Mouse (Mus musculus): Measurements from ENCODE around the gene Rps10. TPM values are rescaled to one million over a fixed set of nuclear protein-coding genes. Genes with fewer than 3 reads are reported as not detected.

Rps10 gene
- polyA plus RNA-seq, 1 experiment, result 2,622 TPM

DNA sequence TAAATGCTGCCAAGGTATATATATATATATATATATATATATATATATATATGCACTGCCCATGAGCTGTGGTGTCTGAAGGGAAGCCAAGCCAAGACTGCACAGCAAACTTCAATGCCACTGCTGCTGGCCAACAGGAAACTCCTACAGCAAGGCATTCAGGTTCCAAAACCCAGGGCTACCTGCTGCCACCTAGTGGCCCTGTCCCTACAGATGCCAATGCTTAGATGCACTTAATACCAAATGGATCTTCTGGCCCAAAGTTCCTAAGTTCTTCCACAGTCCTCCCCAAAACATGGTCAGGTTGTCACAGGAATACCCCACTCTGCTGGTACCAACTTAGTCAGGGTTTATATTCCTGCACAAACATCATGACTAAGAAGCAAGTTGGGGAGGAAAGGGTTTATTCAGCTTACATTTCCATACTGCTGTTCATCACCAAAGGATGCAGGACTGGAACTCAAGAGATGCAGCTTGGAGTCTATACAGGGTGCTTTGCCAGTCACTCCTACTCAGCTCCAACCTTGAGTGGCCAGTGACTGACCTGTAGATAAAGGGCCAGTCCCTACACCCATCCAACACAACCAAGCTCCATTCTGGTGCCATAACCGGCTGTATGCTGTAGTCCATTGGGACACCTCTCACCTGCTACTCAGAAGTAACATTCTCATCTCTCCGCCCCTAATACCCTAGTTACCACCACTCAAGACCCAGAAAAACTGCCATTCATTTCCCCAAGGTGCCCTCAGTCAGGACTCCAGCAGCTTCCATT lies 7.0 kb downstream of the Rps10 start:
- H3K27me3 ChIP-seq (ENCODE audit: control insufficient read depth, insufficient read depth, low read length, poor library complexity, severe bottlenecking), result no peaks in the 10 kb centered on the region
- no peak overlapping the region for H3K9ac ChIP-seq (ENCODE audit: low read depth, poor library complexity, severe bottlenecking)
- H3K9me3 ChIP-seq (replicated peaks; ENCODE audit: control insufficient read depth, insufficient read depth, low read length, poor library complexity, severe bottlenecking), result no peaks in the 10 kb centered on the region
- no peak overlapping the region for H3K4me3 ChIP-seq (ENCODE audit: low read depth, low read length)
- H3K27ac ChIP-seq (ENCODE audit: insufficient read depth, low read length), result peak overlapping the region; percentile 20
- H3K4me1 ChIP-seq (ENCODE audit: control insufficient read depth, insufficient read depth, low read length), result no peaks in the 10 kb centered on the region
- no peak for TF ChIP-seq POLR2A (IDR thresholded peaks at IDR 0.05; ENCODE audit: insufficient read depth, low read length)
- peak; percentile 88 for TF ChIP-seq CTCF (IDR thresholded peaks at IDR 0.05; ENCODE audit: low read depth, low read length)
- no peak for TF ChIP-seq EP300 (IDR thresholded peaks at IDR 0.05; ENCODE audit: insufficient read depth, low read depth, low read length)
- peaks cover 46% of the 10 kb centered on the region for H3K36me3 ChIP-seq (ENCODE audit: control insufficient read depth, insufficient read depth, low read length, poor library complexity, severe bottlenecking)

DNA sequence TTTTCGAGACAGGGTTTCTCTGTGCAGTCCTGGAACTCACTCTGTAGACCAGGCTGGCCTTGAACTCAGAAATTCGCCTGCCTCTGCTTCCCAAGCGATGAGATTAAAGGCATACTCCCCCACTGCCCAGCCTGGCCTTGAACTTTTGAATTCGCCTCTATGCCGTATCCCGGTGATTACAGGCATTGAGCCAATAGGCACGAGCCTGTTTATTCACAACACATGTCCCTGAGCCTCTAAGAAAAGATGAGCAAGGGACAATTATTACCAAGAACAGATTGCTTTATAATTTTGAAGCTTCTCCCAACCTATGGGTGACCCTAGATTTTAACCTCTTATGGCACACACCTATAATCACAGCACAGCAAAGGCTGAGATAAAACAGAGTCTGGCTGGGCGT lies 8.1 kb downstream of the Rps10 start:
- peaks cover 35% of the 10 kb centered on the region for H3K36me3 ChIP-seq (ENCODE audit: control insufficient read depth, insufficient read depth, low read length, poor library complexity, severe bottlenecking)
- H3K4me1 ChIP-seq (ENCODE audit: control insufficient read depth, insufficient read depth, low read length), result no peaks in the 10 kb centered on the region
- H3K27me3 ChIP-seq (ENCODE audit: control insufficient read depth, insufficient read depth, low read length, poor library complexity, severe bottlenecking), result no peaks in the 10 kb centered on the region
- H3K4me3 ChIP-seq (ENCODE audit: low read depth, low read length), result no peak overlapping the region
- TF ChIP-seq EP300 (IDR thresholded peaks at IDR 0.05; ENCODE audit: insufficient read depth, low read depth, low read length) (no peak), CTCF (IDR thresholded peaks at IDR 0.05; ENCODE audit: low read depth, low read length) (no peak), POLR2A (IDR thresholded peaks at IDR 0.05; ENCODE audit: insufficient read depth, low read length) (no peak)
- no peak overlapping the region for H3K9ac ChIP-seq (ENCODE audit: low read depth, poor library complexity, severe bottlenecking)
- no peaks in the 10 kb centered on the region for H3K9me3 ChIP-seq (replicated peaks; ENCODE audit: control insufficient read depth, insufficient read depth, low read length, poor library complexity, severe bottlenecking)
- no peak overlapping the region for H3K27ac ChIP-seq (ENCODE audit: insufficient read depth, low read length)

DNA sequence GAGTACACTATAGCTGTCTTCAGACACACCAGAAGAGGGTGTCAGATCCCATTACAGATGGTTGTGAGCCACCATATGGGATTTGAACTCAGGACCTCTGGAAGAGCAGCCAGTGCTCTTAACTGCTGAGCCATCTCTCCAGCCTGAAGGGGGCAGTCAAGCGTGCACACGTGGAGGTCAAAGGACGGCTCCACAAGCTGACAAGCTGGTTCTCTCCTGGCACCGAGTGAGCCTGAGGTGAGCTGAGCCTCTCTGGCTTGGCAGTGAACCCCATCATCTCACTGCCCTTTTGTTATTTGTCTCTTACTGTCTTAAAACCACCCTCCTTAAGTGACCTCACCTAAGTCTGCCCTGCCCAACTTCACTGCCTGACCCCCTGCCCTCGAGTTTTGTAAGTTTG lies 9.0 kb downstream of the Rps10 start:
- peaks cover 26% of the 10 kb centered on the region for H3K36me3 ChIP-seq (ENCODE audit: control insufficient read depth, insufficient read depth, low read length, poor library complexity, severe bottlenecking)
- H3K27me3 ChIP-seq (ENCODE audit: control insufficient read depth, insufficient read depth, low read length, poor library complexity, severe bottlenecking), result no peaks in the 10 kb centered on the region
- no peak for TF ChIP-seq POLR2A (IDR thresholded peaks at IDR 0.05; ENCODE audit: insufficient read depth, low read length)
- TF ChIP-seq CTCF (IDR thresholded peaks at IDR 0.05; ENCODE audit: low read depth, low read length), result peak; percentile 51
- no peak for TF ChIP-seq EP300 (IDR thresholded peaks at IDR 0.05; ENCODE audit: insufficient read depth, low read depth, low read length)
- H3K9ac ChIP-seq (ENCODE audit: low read depth, poor library complexity, severe bottlenecking), result no peak overlapping the region
- H3K4me1 ChIP-seq (ENCODE audit: control insufficient read depth, insufficient read depth, low read length), result no peaks in the 10 kb centered on the region
- no peaks in the 10 kb centered on the region for H3K9me3 ChIP-seq (replicated peaks; ENCODE audit: control insufficient read depth, insufficient read depth, low read length, poor library complexity, severe bottlenecking)
- no peak overlapping the region for H3K27ac ChIP-seq (ENCODE audit: insufficient read depth, low read length)
- H3K4me3 ChIP-seq (ENCODE audit: low read depth, low read length), result no peak overlapping the region

DNA sequence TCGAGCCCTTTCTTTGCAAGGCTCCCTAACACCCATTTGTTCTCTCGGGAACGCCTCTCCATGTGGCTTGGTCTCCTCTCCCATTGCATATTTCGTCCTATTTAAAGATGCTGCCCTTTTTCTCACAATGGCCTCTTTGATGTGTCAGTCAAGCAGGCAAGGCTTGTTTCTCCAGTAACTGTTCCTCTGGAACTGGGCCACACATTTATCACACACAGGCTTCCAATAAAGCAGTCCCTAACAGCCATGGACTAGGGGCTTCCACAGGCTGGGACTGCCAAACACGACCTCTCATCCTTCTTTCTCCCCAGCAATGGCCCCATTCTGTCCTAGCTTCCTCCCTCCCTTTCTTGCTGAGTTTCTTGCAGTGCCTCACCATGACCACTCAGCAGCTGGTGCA lies 9.8 kb downstream of the Rps10 start:
- Histone ChIP-seq H3K9me3 (replicated peaks; ENCODE audit: control insufficient read depth, insufficient read depth, low read length, poor library complexity, severe bottlenecking) (no peaks in the 10 kb centered on the region), H3K4me3 (ENCODE audit: low read depth, low read length) (no peak overlapping the region), H3K9ac (ENCODE audit: low read depth, poor library complexity, severe bottlenecking) (no peak overlapping the region), H3K27me3 (ENCODE audit: control insufficient read depth, insufficient read depth, low read length, poor library complexity, severe bottlenecking) (no peaks in the 10 kb centered on the region), H3K27ac (ENCODE audit: insufficient read depth, low read length) (no peak overlapping the region), H3K4me1 (ENCODE audit: control insufficient read depth, insufficient read depth, low read length) (no peaks in the 10 kb centered on the region), H3K36me3 (ENCODE audit: control insufficient read depth, insufficient read depth, low read length, poor library complexity, severe bottlenecking) (peaks cover 18% of the 10 kb centered on the region)
- no peak for TF ChIP-seq CTCF (IDR thresholded peaks at IDR 0.05; ENCODE audit: low read depth, low read length)
- no peak for TF ChIP-seq POLR2A (IDR thresholded peaks at IDR 0.05; ENCODE audit: insufficient read depth, low read length)
- no peak for TF ChIP-seq EP300 (IDR thresholded peaks at IDR 0.05; ENCODE audit: insufficient read depth, low read depth, low read length)

DNA sequence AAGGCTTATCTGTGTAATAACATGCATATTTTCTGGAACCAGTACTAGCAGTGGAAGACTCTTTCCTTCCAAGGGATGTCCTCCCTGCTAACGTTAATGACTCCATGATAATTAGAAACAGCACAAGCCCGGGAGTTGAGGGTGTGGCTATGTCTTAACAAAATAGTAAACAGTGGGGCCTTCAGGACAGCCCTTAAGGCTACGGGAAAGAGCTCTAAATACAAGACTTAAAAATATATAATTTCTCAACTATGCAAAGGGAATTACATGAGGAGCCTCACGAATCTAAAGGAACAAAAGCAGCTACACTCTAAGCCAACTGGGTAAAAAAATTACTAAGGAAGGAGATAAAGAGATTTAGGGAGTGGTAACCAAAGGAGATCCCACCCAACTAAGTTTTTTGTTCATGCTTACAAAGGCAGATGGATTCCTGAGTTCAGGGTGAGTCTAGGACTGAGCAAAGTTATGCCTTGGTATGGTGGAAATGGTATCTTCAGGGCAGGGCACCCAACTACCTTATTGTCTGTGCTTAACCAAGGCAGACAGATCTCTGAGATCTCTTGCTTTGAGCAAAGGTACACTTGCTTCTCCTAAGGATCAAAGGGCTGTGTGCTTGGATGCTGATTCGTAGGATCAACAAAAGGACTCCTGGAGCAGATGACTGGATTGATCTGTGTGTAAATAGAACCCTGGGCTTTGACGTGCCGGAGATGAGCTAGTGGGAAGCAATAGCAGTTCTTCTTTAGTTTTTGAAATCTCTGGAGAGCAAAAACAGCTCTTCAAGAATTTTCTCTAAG lies 10.8 kb downstream of the Rps10 start:
- Histone ChIP-seq H3K4me1 (ENCODE audit: control insufficient read depth, insufficient read depth, low read length) (no peaks in the 10 kb centered on the region), H3K4me3 (ENCODE audit: low read depth, low read length) (no peak overlapping the region), H3K9me3 (replicated peaks; ENCODE audit: control insufficient read depth, insufficient read depth, low read length, poor library complexity, severe bottlenecking) (no peaks in the 10 kb centered on the region), H3K27me3 (ENCODE audit: control insufficient read depth, insufficient read depth, low read length, poor library complexity, severe bottlenecking) (no peaks in the 10 kb centered on the region), H3K9ac (ENCODE audit: low read depth, poor library complexity, severe bottlenecking) (no peak overlapping the region), H3K27ac (ENCODE audit: insufficient read depth, low read length) (peak overlapping the region; percentile 26; the same call in 1 of the 2 replicates), H3K36me3 (ENCODE audit: control insufficient read depth, insufficient read depth, low read length, poor library complexity, severe bottlenecking) (peaks cover 8% of the 10 kb centered on the region)
- no peak for TF ChIP-seq POLR2A (IDR thresholded peaks at IDR 0.05; ENCODE audit: insufficient read depth, low read length)
- no peak for TF ChIP-seq CTCF (IDR thresholded peaks at IDR 0.05; ENCODE audit: low read depth, low read length)
- TF ChIP-seq EP300 (IDR thresholded peaks at IDR 0.05; ENCODE audit: insufficient read depth, low read depth, low read length), result no peak
